Mouse (Mus musculus) lung, postnatal 0 days (tissue): ENCODE data around the gene Slfn4. TPM values are rescaled to one million over a fixed set of nuclear protein-coding genes. Genes with fewer than 3 reads are reported as not detected.
"Not testable (repeated sequence)": the region's sequence is repeated elsewhere in the genome, so short reads cannot be mapped to it uniquely, and the experiment has no call there.

Source experiments
- ATAC-seq: fragments of 200-750 bp; cut with Nextera tagmentation; 2 replicates; pipeline ENCODE4 v1.8.0; 2017; ENCODE audit warnings: moderate library complexity
- DNase-seq: peaks from one replicate; pipeline ENCODE4 v3.0.0-alpha.2; 2016; ENCODE audit warnings: low spot score
- H3K27ac ChIP-seq: fragments of 300-500 bp; sonication (generic); 2 replicates; pipeline ENCODE4 v1.5.1; 2014; ENCODE audit warnings: antibody characterized with exemption, mild to moderate bottlenecking, low read length, mixed read lengths
- H3K27me3 ChIP-seq: fragments of 300-500 bp; sonication (generic); replicated peaks from 2 replicates; pipeline ENCODE4 v1.6.1; 2014; ENCODE audit warnings: low read length, mixed read lengths; ENCODE audit not compliant: insufficient read depth
- H3K36me3 ChIP-seq: fragments of 300-500 bp; sonication (generic); 2 replicates; pipeline ENCODE4 v1.6.1; 2014; ENCODE audit warnings: low read length, mixed read lengths; ENCODE audit not compliant: insufficient read depth
- H3K4me1 ChIP-seq: fragments of 300-500 bp; sonication (generic); 2 replicates; pipeline ENCODE4 v1.6.1; 2014; ENCODE audit warnings: antibody characterized with exemption, low read depth, low read length, mixed read lengths; ENCODE audit not compliant: insufficient read depth
- H3K4me2 ChIP-seq: fragments of 300-500 bp; sonication (generic); replicated peaks from 2 replicates; pipeline ENCODE4 v1.6.1; 2014; ENCODE audit warnings: low read depth, mild to moderate bottlenecking, low read length, moderate library complexity, mixed read lengths
- H3K4me3 ChIP-seq: fragments of 300-500 bp; sonication (generic); 2 replicates; pipeline ENCODE4 v1.5.1; 2014; ENCODE audit warnings: low read depth, low read length
- H3K9ac ChIP-seq: fragments of 300-500 bp; sonication (generic); replicated peaks from 2 replicates; pipeline ENCODE4 v1.6.1; 2014; ENCODE audit warnings: low read depth, mild to moderate bottlenecking
- H3K9me3 ChIP-seq: fragments of 300-500 bp; sonication (generic); 2 replicates; pipeline ENCODE4 v1.6.1; 2016; ENCODE audit warnings: low read length, mixed read lengths
- CTCF ChIP-seq: IDR thresholded peaks from 2 replicates; pipeline ENCODE4 v1.5.1; 2016; ENCODE audit warnings: antibody characterized with exemption, mild to moderate bottlenecking
- EP300 ChIP-seq: IDR thresholded peaks from 2 replicates; pipeline ENCODE4 v1.6.1; 2016; ENCODE audit warnings: antibody characterized with exemption, mild to moderate bottlenecking, control low read depth
- WGBS: fragments of 180-500 bp; shearing (Covaris S2); extraction: QIAGEN DNeasy Blood & Tissue Kit; methylation state at CpG from one replicate; pipeline ENCODE4 v1.1.7; 2014; 5-methylcytosine and 5-hydroxymethylcytosine counted together
- polyA plus RNA-seq: library from polyadenylated mRNA; unstranded; fragments of >200 nt; fragmentation: Nextera tagmentation; extraction: Ambion mirVana; gene quantifications from 2 replicates; pipeline ENCODE4 v1.2.1, GENCODE M21; 2015

The Slfn4 gene
- polyA plus RNA-seq = 0.44 and 0.71 TPM in 2 replicates

DNA sequence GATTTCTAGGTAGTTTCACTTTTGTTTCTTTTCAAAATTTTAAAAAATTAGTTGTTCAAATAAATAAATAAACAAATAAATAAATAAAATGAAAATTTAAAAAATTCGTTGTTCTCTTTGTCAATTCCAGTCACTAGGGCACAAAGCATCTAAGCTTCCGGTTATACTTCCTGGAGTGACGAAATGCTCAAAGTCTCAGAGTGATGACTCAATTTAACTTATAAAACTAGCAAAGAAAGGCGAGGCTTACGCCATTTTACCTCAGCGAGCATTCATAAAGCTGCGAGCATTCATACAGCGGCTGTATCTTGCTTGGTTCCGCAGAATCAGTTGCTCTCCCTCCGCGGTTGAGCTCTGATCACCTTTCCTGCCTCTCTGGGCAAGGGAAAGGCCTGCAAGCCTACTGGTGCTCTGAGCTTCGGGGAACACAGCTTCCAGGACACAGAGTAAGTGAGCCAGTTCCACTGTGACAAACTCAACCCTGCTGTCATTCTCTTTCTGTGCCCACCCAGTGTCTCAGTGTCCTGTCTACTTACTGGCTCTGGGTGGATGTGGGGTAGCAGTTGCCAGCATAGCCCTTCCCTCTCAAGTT, at the start of gene Slfn4:
Gene Slfn4, plus strand, starts transcription at position 239 of the 592 bp plus-strand sequence.
- WGBS = 77% methylated on average over 12 of the region's 12 CpGs

DNA sequence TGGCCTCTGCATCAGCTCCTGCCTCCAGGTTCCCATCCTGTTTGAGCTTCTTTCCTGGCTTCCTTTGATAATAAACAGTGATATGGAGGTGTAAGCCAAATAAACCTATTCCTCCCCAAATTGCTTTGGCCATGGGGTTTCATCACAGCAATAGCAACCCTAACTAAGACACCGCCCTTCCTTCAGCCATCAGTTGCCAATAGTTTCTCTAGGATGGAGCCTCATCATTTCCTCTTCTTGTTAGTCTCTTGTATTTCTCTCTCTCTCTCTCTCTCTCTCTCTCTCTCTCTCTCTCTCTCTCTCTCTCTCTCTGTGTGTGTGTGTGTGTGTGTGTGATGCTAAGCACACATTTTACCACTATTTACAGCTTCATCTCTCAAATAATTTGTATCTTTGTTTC, 49.4 kb upstream of the Slfn4 start:
- not testable (repeated sequence) for H3K27ac ChIP-seq, DNase-seq, H3K27me3 ChIP-seq, H3K36me3 ChIP-seq, H3K9me3 ChIP-seq, H3K9ac ChIP-seq, H3K4me3 ChIP-seq, H3K4me2 ChIP-seq, H3K4me1 ChIP-seq, ATAC-seq
- no CpG with 5 or more reads among the region's 1 CpGs for WGBS

More for the DNA sequence above, at the start of gene Slfn4:
- Histone ChIP-seq H3K4me1 (no peaks in the 10 kb centered on the region), H3K27ac (no peak within 1 kb of the TSS), H3K9ac (no peak within 1 kb of the TSS), H3K36me3 (no peaks in the 10 kb centered on the region), H3K4me3 (no peak within 1 kb of the TSS), H3K9me3 (no peaks in the 10 kb centered on the region), H3K4me2 (no peak within 1 kb of the TSS), H3K27me3 (no peaks in the 10 kb centered on the region)
- TF ChIP-seq EP300 (no peak), CTCF (no peak)
- no peak for ATAC-seq
- peak; percentile 16 for DNase-seq

DNA sequence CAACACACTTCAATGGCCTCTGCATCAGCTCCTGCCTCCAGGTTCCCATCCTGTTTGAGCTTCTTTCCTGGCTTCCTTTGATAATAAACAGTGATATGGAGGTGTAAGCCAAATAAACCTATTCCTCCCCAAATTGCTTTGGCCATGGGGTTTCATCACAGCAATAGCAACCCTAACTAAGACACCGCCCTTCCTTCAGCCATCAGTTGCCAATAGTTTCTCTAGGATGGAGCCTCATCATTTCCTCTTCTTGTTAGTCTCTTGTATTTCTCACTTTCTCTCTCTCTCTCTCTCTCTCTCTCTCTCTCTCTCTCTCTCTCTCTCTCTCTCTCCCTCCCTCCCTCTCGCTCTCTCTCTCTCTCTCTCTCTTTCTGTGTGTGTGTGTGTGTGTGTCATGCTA, 37.7 kb upstream of the Slfn4 start:
- not testable (repeated sequence) for H3K27ac ChIP-seq, H3K9ac ChIP-seq, ATAC-seq, H3K4me2 ChIP-seq, H3K36me3 ChIP-seq, DNase-seq, H3K4me1 ChIP-seq, H3K27me3 ChIP-seq, H3K9me3 ChIP-seq, H3K4me3 ChIP-seq
- WGBS = no CpG with 5 or more reads among the region's 2 CpGs

DNA sequence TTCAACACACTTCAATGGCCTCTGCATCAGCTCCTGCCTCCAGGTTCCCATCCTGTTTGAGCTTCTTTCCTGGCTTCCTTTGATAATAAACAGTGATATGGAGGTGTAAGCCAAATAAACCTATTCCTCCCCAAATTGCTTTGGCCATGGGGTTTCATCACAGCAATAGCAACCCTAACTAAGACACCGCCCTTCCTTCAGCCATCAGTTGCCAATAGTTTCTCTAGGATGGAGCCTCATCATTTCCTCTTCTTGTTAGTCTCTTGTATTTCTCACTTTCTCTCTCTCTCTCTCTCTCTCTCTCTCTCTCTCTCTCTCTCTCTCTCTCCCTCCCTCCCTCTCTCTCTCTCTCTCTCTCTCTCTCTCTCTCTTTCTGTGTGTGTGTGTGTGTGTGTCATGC, 26.0 kb upstream of the Slfn4 start:
- DNase-seq, H3K4me2 ChIP-seq, H3K4me3 ChIP-seq, H3K4me1 ChIP-seq, H3K9me3 ChIP-seq, H3K36me3 ChIP-seq, H3K9ac ChIP-seq, H3K27ac ChIP-seq, H3K27me3 ChIP-seq, ATAC-seq: not testable (repeated sequence)
- no CpG with 5 or more reads among the region's 1 CpGs for WGBS

DNA sequence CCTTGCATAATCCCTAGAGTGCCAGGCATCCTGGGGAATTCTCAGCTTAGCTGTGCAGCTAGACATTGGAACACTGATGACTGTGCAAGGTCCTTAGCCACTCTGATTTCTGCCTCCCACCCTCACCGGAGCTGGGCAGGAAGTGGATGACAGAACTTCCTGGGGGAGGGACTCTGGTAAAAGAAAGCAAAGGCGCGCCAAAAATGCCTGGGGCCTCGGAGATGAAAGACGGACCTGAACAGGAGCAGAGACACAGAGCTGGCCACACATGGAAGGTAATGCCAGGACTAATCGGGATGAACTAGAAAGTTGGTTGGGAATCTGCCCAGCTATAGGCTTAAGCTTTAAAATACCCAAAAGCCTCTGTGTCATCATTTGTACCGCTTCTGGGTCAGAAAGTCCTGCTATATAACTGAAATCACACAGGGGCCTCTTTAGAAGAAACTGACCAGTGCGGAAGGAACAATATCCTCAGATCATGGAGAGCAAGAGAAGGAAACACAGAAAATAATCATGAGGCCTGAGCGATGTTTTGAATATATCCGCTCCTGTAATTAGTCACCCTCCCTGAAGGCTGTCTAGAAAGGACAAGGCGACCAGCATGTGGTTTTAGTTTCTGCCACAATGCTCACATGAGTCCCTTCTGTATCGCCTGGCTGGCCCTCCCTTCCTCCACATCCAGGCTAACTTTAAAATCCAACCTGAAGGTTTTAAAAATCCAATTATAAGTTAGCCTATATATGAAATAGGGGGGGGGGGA, 16.3 kb downstream of the Slfn4 start, which contains the start of gene Slfn3:
Gene Slfn3, plus strand, starts transcription at position 197 of the 760 bp plus-strand sequence.
- no peak within 1 kb of the TSS for H3K9ac ChIP-seq
- no peaks in the 10 kb centered on the region for H3K9me3 ChIP-seq
- peak within 1 kb of the TSS; percentile 39 for H3K4me2 ChIP-seq
- peak; percentile 66 for DNase-seq
- H3K27ac ChIP-seq = no peak within 1 kb of the TSS
- H3K36me3 ChIP-seq = no peaks in the 10 kb centered on the region
- no peak for TF ChIP-seq CTCF
- TF ChIP-seq EP300 = no peak
- ATAC-seq = peak; percentile 46
- H3K4me3 ChIP-seq = peak within 1 kb of the TSS; percentile 22
- H3K4me1 ChIP-seq = no peaks in the 10 kb centered on the region
- 58% methylated on average over 12 of the region's 12 CpGs for WGBS
- no peaks in the 10 kb centered on the region for H3K27me3 ChIP-seq

DNA sequence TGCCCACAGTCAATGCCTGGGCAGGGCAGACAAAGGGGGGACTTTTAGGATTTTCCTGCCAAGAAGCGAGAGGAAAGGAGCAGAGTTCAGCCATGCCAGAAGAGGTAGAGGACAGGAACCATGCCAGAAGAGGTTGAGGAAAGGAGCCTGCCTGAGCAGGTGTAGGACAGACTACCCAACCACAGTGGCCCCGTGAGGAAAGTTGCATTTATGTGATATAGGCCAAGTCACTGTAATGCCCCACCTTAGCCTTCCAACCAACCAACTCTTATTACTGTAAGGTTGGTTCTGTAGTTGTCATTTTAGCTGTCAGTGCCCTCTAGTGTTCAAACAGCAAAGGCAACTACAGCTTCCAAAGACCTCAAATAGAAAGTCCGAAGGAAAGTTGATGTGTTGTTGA, 17.0 kb downstream of the Slfn4 start:
- Histone ChIP-seq H3K4me3 (0 out of 2 replicates have a peak overlapping the region, but pooled peaks have one; percentile 2), H3K36me3 (no peaks in the 10 kb centered on the region), H3K27ac (no peak overlapping the region), H3K4me1 (no peaks in the 10 kb centered on the region), H3K9ac (no peak overlapping the region), H3K9me3 (no peaks in the 10 kb centered on the region), H3K27me3 (no peaks in the 10 kb centered on the region), H3K4me2 (peak overlapping the region; percentile 39)
- peak; percentile 79 for DNase-seq
- peak; percentile 80 for TF ChIP-seq CTCF
- TF ChIP-seq EP300 = no peak
- 46% methylated on average over 3 of the region's 3 CpGs for WGBS
- peak; percentile 61 for ATAC-seq
